Mouse (Mus musculus) heart, postnatal 25 days (tissue): ENCODE data around the gene Plb1. TPM values are rescaled to one million over a fixed set of nuclear protein-coding genes. Genes with fewer than 3 reads are reported as not detected.

ENCODE experiments used
- DNase-seq: peaks from one replicate; pipeline ENCODE4 v3.0.0; 2022; ENCODE audit warnings: low spot score
- intact Hi-C: fragments of 180-260 bp; cut with DNase I; formaldehyde crosslinking; loops from one replicate; pipeline ENCODE4 v1.15.1; 2025
- total RNA-seq, 2 experiments: library from RNA; stranded (reverse); gene quantifications; 2 replicates each; pipeline ENCODE4 v1.2.3; 2021

Gene Plb1
- total RNA-seq, 2 experiments from 2014 or later, result 1.5 TPM

DNA sequence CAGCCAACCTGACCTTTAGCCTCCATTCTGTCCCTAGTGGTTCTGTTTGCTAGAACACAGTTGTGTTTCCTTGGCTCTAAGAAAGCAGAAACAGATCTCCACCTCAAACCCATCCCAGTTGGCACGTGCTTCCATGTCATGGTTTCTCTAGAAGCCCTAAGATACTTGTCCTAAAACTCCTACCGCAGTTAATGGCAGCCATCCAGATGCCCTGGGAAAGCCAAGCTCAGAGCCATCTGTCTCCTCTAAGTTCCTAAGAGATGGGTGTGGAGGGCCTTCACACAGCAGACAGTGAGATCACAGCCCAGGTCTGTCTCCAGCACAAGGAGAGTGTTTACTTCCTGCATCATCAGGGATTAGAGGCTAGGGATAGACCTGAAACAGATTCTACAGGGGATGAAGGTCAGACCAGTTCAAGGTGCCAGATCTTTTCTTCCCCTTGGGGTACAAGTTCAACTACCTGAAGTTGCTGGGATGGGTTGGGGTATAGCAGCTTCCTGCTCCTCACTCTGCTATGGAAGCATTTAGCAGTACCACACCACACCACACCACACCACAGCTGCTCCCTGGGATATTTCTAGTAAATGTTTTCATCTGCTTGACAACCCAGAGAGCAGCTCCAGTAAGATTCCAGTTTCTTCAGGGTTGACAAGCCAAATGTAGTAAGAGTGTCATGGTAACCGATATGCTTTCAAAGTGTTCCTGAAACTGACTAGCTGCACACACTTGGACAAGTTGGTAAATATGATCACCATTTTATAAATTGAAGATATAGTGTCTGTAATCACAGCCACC is 129.1 kb downstream of the Plb1 start:
- intact Hi-C loops, result no loop called here
- no peak for DNase-seq

DNA sequence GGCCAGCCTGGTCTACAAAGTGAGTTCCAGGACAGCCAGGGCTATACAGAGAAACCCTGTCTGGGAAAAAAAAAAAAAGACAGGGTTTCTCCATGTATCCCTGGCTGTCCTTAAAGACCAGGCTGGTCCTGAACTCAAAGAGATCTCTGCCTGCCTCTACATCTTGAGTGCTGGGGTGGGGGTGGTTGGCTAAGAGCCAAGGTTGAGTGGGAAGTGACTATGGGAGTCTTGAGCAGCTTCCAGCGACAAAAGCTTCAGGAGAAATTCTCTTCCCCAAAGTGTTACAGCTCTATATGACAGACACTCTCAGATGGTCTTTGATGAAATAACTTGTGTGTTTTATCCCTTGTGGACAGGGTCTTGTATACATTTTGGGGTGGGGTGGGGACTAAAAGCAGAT is 136.9 kb downstream of the Plb1 start:
- DNase-seq, result no peak
- intact Hi-C loops, result no loop called here

DNA sequence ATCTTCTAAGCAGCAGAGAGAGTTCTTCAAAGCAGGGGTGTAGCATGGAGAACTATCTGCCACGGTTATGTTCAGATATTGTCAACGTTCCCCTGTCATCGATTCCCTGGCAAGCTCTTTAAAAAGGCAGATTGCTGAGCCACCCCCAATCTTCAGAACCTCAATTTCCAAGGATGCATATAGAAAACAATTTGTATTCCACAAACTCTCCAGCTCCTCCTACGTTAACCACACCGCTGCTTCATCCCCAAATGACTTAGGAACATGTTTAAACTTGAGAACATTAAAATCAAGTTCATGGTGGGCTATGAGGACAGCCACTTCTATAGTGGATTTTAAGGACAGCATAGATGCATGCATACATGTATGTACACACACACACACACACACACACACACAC is 138.7 kb downstream of the Plb1 start:
- DNase-seq, result no peak
- intact Hi-C loops, result no loop called here

DNA sequence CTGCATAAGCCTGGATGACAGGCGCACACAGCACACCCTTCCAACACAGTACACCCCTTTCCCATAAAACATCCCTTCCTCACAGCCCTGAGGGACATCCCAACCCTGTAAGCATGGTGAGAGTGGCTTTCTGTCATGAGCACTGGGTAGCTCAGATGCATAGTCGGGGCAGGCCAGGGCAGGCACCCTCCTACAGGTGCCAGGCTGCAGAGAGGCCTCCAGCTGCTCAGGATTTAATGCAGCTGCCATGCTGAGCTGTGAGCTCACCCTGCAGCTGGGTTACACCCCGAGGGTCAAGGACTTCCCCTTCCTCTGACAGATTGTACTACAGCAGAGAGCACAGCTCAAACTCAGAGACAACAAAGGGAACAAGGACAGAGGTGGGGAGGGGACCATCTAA is 146.0 kb downstream of the Plb1 start:
- intact Hi-C loops, result no loop called here
- no peak for DNase-seq

DNA sequence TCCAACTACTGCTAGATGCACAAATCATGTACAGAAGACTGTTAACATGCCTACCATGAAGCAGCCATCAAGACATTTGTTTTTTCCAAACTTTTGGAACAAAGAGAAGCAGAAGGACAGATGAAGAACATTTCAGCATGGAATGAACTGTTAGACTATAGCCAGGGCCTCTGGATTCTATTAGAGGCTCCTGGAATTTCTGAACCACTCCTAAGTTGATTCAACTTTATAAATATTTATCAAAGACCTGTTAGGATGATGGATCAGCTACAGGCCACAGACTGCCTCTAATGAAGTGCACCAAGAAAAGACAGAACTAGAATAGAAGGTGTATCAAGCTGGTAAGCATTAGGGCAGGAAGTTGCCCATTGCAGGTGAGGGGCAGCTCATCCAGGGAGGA is 156.1 kb downstream of the Plb1 start:
- no peak for DNase-seq
- intact Hi-C loops, result no loop called here

DNA sequence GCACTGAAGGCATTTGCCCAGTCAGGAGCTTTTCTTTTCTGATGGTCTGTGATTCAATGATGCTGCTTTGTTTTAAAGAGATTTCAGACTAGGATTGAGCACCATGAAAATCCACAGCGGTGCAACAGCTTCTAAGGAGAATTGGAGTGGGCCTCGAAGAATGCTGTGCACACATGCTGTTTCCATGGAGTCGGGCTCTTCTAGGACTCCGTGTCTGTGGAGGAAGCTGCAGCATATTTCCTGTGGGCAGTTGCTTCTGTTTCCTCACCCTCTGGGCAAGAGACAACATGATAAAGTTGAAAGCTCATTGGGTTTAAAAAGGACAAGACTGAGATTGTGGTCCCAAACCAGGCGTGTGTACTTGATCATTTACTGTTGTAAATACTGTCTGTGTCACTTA is 157.8 kb downstream of the Plb1 start:
- no peak for DNase-seq
- intact Hi-C loops, result no loop called here

DNA sequence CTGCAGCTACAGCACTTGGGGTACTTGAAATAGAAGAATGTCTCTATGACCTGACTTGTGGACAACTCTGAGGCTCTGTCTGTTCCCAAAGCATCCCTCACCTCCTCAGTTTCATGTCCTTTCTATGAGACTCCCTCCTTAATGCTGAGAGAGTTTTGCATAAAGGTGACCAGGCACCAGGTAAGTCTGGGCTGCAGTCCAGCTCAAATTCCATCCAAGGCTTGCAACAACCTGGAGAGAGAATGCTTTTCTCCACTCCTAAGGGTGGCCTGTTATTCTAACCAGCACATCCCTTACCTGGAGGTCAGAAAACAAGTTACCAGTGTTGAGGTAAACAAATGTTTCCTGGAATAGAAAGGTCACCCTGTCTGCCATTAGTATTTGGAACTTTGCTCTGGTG is 159.8 kb downstream of the Plb1 start:
- DNase-seq, result no peak
- intact Hi-C loops, result no loop called here

DNA sequence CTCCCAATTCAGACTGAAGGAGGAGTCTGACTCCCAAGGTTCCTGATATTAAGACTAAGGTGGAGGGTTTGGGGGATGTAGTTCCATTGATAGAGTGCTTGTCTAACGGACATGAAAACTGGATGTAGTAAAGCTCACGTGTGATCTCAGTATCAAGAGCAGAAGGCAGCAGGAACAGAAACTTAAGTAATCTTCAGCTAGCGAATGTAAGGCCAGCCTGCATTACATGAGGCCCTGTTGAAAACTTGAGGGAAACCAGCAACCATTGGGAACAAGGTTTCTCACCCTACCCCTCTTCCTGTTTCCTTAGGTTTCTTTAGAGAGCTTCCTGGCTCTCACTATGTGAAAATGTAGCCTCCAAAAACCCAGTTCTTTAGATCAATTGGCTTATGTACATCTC is 162.1 kb downstream of the Plb1 start:
- intact Hi-C loops, result no loop called here
- DNase-seq, result no peak

DNA sequence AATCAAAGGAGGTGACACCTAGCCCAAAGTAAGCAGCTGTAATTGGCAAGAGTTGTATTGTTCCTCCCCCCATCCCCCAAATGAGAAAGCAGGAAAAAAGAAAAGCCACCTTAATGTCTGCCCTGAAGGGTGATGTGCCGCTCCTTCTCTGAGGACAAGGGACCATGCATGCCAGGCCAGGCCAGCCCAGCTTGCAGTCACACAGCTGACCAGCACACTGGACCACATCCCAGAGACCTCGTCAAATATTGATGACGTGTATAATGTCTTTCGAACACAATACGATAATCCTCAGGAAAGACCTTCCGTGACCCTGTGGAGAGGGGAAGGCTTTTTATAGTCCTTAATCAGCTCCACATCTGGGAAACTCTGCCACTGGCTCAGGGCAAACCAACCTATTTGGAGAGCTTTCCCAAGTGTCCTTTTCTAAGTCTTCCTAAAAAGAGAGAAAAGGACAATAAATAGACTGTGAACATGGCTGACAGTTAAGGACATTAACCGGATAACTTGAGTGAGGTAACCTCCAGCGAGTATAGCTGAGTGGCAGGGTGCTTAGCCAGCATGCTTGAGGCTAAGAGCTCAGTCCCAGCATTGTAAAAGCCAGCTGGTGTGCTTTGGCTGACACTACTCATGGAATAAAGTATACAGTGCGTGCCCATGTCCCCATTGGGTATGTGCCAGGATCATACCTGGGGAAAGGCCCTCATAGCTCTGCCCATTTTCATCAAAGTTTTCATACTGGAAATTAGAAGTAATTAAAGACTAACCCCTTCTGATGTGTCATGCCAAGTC is 162.8 kb downstream of the Plb1 start:
- intact Hi-C loops, result loop anchor here (5.0 kb wide), 1 partner anchor 73 kb away; no protein-coding TSS in a partner anchor
- no peak for DNase-seq

DNA sequence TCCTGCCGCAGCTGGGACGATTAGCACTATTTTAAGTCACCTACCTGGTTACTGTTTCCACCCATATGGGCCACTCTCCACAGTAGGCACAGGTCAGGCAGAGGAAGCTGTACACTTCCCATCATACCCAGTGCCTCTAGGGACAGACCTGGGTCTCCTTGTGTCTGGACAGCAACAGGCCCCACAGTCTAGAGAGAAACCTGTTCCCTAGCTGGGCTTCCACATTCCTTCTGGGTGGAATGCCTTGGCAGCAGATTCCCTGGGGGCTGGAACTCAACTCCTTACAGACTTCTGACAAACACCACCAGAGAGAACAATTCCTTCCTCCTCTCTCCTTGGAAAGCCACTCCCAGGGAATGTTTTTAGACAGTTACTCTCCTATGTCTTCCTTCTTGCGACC is 165.2 kb downstream of the Plb1 start:
- no peak for DNase-seq

DNA sequence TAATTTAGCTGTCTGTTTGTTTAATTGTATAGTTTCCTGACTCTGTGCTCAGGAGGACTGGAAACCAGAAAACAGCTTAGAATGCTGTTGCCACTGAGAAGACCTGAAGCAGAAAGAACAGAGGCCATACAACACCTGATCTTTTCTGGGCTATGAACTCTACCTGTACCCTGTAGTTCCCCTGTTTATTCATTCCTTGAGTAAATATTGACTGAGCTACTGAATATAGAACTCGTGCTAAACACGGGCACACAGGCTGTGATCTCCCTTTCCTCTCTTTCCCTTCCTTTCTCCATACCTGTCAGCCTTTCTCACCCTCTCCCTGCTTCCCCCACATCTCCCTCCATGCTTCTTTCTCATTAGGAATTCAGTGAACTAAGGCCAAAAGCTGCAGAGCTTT is 168.4 kb downstream of the Plb1 start:
- intact Hi-C loops, result no loop called here
- DNase-seq, result no peak

More for the DNA sequence above, 165.2 kb downstream of the Plb1 start:
- intact Hi-C loops, result loop anchor here (5.0 kb wide), 1 partner anchor 75 kb away; no protein-coding TSS in a partner anchor

DNA sequence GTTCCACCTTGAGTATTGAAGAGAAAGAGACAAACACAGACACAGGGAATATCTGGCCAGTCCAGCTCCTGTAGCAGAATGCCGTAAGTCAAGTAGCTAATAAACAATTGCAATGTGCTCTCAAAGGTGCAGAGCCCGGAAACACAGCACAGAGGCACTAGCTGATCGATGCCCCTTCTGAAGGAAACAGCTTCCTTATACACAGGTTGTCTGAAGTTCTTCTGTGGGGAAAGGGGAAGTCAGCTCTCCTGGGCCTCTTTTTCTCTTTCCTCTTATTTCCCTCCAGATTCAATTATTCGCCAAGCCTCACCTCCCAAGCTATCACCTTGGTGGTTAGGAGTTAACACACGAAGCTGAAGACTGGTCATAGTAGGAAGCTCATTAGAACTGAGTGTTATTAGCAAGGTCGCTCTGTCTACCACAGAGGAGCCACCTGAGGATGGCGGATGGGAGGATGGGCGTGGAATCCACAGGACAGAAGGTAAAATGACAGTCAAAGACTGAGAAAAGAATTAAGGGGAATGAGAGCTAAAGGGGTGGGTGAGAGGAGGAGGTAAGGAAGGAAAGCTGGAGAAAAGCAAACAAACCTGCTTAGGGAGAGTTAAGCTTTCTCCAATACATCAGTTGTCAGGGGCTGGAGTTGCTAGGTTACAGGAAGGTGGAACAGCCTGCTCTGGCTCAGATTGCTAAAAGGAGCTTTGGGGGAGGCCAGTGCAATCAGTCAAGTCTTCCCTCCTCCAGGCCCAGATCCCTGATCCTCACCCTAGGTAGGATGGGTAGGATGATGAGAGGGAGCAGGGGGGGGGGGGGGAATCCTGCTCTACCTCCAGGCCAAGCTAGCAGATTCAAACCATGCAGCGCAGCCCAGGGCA is 170.8 kb downstream of the Plb1 start:
- intact Hi-C loops, result no loop called here
- no peak for DNase-seq

DNA sequence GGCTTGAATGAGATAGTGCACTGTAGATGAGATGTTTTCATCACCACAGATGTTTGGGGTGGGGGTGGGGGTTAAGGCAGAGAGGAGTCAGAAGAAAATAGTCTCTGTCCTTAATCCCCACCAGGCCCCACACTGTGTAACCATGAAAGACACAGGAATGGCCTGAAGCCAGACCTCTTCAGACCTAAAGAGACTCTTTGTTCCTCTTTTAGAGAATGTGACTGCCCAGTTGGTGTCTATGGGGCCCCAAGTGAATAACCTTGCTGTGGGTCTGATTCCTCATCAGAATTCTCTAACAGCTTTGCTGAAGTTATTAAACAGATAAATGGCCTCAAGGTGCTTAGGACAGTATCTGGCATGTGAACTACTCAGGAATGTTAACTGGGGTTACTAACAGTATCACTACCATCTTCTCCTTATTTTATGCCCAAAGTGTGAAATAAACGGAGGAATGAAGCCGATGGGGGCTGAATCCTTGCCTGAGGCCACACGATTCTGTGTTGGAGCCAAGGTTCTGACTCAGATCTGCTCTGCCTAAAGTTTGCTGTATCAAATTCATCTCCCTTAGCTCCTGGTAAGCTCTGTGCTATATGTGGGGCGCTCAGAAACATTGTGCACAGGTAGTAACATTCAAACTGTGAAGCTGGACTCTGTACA is 172.8 kb downstream of the Plb1 start:
- intact Hi-C loops, result no loop called here
- DNase-seq, result no peak

DNA sequence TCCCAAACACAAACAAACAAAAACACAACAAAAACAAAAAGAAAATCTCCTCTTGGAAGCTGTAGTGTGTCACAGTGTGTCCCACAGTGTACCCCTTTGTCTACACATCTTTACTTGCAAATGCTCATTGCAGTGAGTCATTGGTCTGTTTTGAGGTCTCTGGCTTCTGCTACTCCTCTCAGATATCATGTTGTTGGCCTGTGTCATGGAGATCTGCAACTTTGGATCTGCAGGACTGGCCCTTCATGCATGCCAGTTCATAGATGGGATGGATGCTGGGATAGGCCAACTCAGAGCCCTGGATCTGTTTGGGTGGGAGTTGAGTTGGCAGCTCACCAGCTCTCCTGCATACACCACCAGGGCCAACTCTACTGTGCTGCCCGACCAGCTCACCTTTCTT is 176.3 kb downstream of the Plb1 start:
- no peak for DNase-seq
- intact Hi-C loops, result no loop called here

DNA sequence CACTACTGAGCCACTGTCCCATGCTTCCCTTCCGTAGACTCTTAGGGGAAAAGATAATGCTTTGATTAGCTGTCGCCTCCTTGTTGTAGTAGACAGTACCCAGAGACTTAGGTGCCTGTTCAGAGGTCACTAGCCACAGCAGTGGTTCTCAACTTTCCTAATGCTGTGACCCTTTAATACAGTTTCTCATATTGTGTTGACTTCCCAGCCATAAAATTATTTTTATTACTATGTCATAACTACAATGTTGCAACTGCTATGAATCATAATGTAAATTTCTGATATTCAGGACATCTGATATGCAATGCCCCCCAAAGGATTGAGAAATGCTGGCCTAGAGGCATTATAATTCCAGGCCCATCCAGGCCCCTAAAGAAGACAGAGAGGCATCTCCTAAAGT is 177.2 kb downstream of the Plb1 start:
- intact Hi-C loops, result loop anchor here (5.0 kb wide), 1 partner anchor 57 kb away; no protein-coding TSS in a partner anchor
- DNase-seq, result no peak

DNA sequence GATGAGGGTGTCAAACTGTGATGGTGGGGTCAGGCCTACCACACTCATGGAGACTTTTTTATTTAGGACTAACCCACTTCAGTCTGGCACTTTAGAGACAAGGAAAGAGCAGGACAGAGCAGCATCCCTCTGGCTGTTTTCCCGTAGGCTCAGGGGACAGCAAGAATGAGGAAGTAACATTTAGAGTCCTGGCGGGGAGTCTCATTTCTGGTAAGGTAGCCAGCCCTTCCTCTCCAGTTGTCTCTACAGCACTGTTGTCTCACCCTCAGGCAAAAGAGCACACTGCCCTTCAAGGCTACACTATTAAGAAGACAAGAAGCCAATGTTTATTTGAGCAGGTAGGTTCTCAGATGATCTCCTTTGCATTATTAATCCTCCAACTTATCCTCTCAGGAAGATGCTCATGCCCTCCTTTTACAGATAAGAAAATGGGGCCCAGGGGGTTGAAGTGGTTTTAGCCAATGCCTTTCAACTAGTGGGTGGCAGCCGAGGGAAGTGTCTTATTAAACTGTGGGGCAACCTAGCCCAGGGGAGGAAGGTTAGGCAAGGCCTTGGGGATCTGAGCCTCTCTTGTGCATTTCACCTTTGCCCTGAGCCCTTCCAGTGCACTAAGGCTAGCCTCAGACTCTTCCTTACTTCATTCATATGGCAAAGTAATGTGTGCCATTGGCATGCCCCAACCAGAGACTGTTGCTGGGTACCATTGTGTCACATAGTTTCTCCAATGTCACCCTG is 178.6 kb downstream of the Plb1 start:
- intact Hi-C loops, result loop anchor here (5.0 kb wide), 1 partner anchor 59 kb away; no protein-coding TSS in a partner anchor
- DNase-seq, result no peak

DNA sequence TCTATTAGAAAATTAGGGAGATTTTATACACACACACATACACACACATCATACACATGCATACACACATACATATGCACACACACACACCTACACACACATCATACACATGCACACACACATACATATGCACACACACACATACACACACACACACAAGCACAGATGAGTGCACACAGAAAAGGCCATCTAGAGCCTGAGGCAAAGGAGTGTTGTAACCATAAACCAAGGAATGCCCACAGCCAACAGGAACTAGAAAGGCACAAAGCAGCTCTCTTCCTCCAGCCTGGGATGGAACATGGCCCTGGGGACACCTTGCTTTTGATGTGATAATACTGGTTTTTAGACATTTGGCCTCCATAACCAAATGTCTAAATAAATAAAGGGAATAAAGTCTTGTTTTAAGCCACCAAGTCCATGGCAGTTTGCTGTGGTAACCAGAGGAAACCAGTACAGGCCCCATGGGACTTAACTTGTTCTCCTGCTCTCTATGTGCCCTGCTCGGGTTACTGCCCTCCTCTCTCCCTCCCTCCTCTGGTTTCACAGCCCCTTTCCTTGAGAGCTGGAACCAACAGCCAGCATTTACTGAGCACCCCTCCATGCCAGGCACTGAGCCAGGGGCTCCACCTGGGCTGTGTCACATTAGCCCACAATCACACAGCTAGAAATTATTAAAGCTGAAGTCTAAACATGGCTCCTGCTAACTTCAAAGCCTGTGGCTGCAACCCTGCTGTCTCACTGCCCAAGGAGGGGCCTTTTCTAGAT is 179.9 kb downstream of the Plb1 start:
- no peak for DNase-seq
- intact Hi-C loops, result loop anchor here (5.0 kb wide), 1 partner anchor 60 kb away; no protein-coding TSS in a partner anchor

DNA sequence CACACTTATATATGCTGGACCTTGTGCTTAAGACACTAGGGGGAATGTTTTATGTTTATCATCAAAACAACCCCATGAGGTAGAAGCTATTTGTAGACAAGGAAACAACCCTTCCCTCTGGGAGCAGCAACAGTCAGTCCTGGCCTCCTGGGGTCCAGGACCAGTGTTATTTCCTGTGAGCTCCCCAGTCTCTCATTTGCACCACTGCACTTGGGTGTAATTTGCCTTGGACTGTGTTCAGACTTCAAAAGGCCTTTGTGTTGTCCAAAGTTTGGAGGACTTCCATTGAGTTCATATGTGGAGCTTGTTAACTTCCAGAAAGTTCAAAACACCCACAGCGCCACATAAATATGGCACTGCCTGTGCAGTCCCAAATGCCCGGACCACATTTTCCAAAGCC is 180.6 kb downstream of the Plb1 start:
- intact Hi-C loops, result loop anchor here (5.0 kb wide), 1 partner anchor 61 kb away; no protein-coding TSS in a partner anchor
- no peak for DNase-seq
